Mouse (Mus musculus) limb, embryonic 12.5 days (tissue): ENCODE results near the gene Elavl2. TPM values are rescaled to one million over a fixed set of nuclear protein-coding genes. Genes with fewer than 3 reads are reported as not detected.

ENCODE experiments used
- ATAC-seq: fragments of 200-750 bp; cut with Nextera tagmentation; 2 replicates; pipeline ENCODE4 v1.8.0; 2017; ENCODE audit warnings: low read depth, moderate TSS enrichment; ENCODE audit not compliant: insufficient number of reproducible peaks, insufficient read depth, low FRiP score, low TSS enrichment
- H3K27ac ChIP-seq: fragments of 300-500 bp; sonication (generic); 2 replicates; pipeline ENCODE4 v1.5.1; 2016; ENCODE audit warnings: mild to moderate bottlenecking, moderate library complexity
- H3K27me3 ChIP-seq: fragments of 300-500 bp; sonication (generic); 2 replicates; pipeline ENCODE4 v1.6.1; 2016; ENCODE audit warnings: mild to moderate bottlenecking, moderate library complexity
- H3K36me3 ChIP-seq: fragments of 300-500 bp; sonication (generic); 2 replicates; pipeline ENCODE4 v1.6.1; 2016; ENCODE audit warnings: mild to moderate bottlenecking, moderate library complexity
- H3K4me1 ChIP-seq: fragments of 300-500 bp; sonication (generic); replicated peaks from 2 replicates; pipeline ENCODE4 v1.6.1; 2016
- H3K4me2 ChIP-seq: fragments of 300-500 bp; sonication (generic); 2 replicates; pipeline ENCODE4 v1.6.1; 2016; ENCODE audit warnings: mild to moderate bottlenecking, moderate library complexity
- H3K4me3 ChIP-seq: fragments of 300-500 bp; sonication (generic); replicated peaks from 2 replicates; pipeline ENCODE4 v1.5.1; 2016; ENCODE audit warnings: mild to moderate bottlenecking
- H3K9ac ChIP-seq: fragments of 300-500 bp; sonication (generic); replicated peaks from 2 replicates; pipeline ENCODE4 v1.6.1; 2016; ENCODE audit warnings: mild to moderate bottlenecking, moderate library complexity
- H3K9me3 ChIP-seq: fragments of 300-500 bp; sonication (generic); 2 replicates; pipeline ENCODE4 v1.6.1; 2016; ENCODE audit warnings: mild to moderate bottlenecking, moderate library complexity
- WGBS: fragments of 180-500 bp; shearing (Covaris S2); methylation state at CpG from one replicate; pipeline ENCODE4 v1.1.7; 2016; 5-methylcytosine and 5-hydroxymethylcytosine counted together
- microRNA-seq: library from miRNA; unstranded; fragments of <30 nt; microRNA quantifications from one replicate; pipeline ENCODE4, GENCODE M21; 2017
- polyA plus RNA-seq: library from polyadenylated mRNA; unstranded; fragments of >200 nt; fragmentation: Nextera tagmentation; extraction: Ambion mirVana; gene quantifications from 2 replicates; pipeline ENCODE4 v1.2.1, GENCODE M21; 2016

Gene Elavl2
- polyA plus RNA-seq, 1 experiment from 2014 or later, result 4.7 TPM

- Histone ChIP-seq H3K27ac (no peak overlapping the region), H3K4me2 (no peak overlapping the region), H3K4me3 (no peak overlapping the region), H3K9ac (no peak overlapping the region), H3K4me1 (peaks cover 3% of the 10 kb centered on the region; the same call in 1 of the 2 replicates), H3K36me3 (no peaks in the 10 kb centered on the region), H3K27me3 (no peaks in the 10 kb centered on the region), H3K9me3 (no peaks in the 10 kb centered on the region)
- WGBS, result 63% methylated on average over 6 of the region's 6 CpGs
- no peak for ATAC-seq
These were observed 191.9 kb downstream of the Elavl2 start for GRCm38 (mm10) chr4:91208415-91209292.

Small RNA genes lying within 50 kb of the gene (microRNA-seq; reads per million reads assigned to microRNA genes)
- not detected for gene Mir6402
